Mouse (Mus musculus): ENCODE data around the gene Dct. TPM values are rescaled to one million over a fixed set of nuclear protein-coding genes. Genes with fewer than 3 reads are reported as not detected.
A peak's percentile ranks its signal among the peaks of the same experiment; 100 is the strongest.

Gene Dct
- total RNA-seq (2021) = not detected
- long read RNA-seq, experiment 1 = 0 reads
- long read RNA-seq, experiment 2 = 0 reads

GRCm38 (mm10) chr14:118051975-118052630 is at the start of gene Dct:
Dct (minus strand) TSS chr14:118052244.
- DNase-seq = no peak

DNA sequence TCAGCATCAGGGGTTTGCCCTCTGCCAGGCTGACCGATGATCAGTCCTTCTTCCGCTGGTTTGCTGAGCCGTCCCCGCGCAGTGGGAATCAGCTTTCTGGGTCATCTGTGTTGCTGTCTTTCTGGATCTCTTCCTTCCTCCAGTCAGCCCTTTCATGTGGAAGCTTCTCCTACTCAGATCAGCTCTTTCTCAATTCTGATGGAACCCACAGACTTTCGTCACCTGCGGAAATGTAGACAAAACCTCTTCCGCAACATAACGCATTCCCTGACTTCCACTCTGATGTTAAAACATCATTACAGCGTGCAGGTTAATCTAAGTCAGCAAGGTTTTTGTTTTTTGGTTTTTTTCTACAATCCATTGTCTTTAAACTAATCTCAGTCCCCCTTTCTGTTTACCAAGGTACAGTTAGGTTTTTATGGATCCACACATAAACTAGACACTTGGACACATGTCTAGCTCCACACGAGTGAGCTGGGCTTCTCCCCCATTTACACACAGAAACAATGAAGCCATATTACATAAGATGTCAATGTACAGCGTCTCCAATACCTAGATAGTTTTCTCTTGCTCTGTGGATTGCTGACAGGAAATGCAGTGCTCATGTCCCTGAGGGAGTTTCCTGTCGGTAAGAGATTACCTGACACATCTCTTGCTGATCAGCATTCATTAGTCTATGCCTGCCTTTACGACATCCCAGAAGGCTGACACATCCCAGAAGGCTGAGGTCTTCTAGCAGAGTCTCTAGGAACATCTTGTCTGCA is 49.4 kb upstream of the Dct start:
- no peak for DNase-seq

- no peak for DNase-seq
These were observed 46.2 kb upstream of the Dct start for GRCm38 (mm10) chr14:118098265-118098664.

GRCm38 (mm10) chr14:118089806-118090392 is 37.9 kb upstream of the Dct start:
- no peak for DNase-seq

GRCm38 (mm10) chr14:118089215-118089805 is 37.3 kb upstream of the Dct start:
- peak; percentile 96 for DNase-seq

GRCm38 (mm10) chr14:118088437-118089207 is 36.6 kb upstream of the Dct start:
- peak; percentile 29 for DNase-seq

- no peak for DNase-seq
These were observed 34.4 kb upstream of the Dct start for GRCm38 (mm10) chr14:118086271-118087035.

GRCm38 (mm10) chr14:118083851-118084250 is 31.8 kb upstream of the Dct start:
- no peak for DNase-seq

DNA sequence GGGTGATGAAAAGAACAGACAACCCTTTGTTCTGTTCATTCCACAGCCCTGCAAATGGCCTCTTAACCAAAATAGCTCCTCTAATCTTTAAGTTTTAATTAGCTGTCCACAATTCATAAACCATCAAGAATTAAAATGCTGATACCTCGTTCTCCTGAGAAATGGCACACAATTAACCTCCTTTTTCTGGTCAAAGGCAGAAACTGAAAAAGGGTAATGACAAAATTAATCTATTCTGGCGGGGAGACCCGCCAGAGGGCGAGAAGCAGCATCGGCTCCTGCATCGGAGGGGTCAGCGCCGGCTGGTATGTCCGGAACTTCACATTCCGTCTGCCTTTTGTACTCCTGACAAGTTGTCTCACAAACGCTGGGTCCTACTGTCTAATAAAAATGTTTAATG is 28.6 kb upstream of the Dct start:
- no peak for DNase-seq

DNA sequence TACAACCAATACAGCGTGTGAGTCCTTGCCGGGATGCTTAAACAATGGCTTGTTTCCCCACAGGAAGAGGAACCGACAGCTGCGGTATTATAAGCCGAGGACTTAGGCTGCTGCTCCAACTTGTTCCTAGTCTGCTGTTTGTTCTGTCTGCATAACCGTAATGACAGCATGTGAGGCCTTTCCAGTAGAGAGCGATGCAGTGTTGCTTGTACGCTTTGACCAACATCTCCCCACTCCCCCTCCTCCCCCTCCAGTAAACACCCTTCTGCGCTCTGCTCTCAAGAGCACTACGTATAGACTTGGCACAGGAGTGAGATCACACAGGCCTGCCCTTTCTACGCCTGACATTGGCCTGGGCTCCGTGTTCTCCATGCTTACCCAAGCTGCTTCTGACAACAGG is 18.1 kb upstream of the Dct start:
- no peak for DNase-seq

GRCm38 (mm10) chr14:118069439-118070079 is 17.5 kb upstream of the Dct start:
- DNase-seq = no peak

GRCm38 (mm10) chr14:118061766-118062432 is 9.9 kb upstream of the Dct start:
- DNase-seq = no peak

GRCm38 (mm10) chr14:118058581-118058886 is 6.5 kb upstream of the Dct start:
- no peak for DNase-seq

DNA sequence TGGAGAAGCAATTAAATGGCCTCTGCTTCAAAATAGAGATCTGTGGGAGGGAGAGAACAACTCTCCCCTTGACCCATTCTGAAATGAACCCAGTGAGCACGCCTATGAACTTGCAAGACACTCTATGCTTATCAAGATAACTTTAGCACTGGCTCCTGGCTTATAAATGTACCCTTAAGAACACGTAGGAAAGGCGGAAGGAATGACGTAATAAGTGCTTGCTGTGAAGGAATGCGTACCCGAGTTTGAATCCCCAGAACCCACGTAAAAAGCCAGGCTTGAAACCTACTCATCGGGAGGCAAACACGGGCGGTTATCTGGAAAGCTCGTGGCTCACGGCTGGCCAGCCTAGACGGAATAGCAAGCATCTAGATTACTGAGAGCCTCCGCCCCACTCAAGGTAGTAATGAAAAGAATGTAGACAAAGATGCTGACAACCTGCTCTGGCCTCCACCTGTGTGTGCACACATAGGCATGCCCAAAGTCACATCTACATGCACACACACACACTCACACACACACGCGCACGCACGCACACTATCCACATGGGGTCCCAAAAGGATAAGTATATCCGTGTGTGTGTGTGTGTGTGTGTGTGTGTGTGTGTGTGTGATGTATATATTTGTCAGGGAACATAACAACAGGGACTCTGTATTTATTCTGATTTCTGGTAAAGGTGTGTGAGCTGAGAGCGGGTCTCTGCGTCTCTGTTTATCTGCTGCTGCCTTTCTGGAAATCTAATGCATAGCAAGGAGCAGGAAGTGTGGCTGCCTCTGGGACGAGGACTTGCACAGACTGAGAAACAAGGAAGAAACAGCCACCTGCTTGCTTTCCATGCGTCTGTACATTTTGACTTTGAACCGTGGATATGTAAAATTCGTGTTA is 5.9 kb upstream of the Dct start:
- DNase-seq = no peak

- no peak for DNase-seq
These were observed 726 bp upstream of the Dct start for GRCm38 (mm10) chr14:118052770-118053169.

DNA sequence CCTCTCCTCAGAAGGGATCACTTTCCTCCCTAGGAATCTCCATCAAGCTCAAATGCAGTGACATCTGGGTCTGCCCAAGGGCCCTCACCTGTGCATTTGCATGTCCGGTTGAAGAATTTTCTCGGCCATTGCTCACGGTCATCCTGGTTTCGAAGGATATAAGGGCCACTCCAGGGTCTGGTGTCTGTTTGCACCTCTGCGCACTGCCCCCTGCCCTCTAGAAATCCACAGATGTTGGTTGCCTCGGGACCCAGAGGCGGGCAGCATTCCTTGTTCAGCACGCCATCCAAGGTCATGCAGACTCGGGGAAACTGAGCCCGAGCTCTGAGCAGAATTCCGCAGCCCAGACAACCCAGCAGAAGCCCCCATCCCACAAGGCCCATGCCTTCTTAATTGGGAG is 648 bp downstream of the Dct start:
- DNase-seq = no peak

DNA sequence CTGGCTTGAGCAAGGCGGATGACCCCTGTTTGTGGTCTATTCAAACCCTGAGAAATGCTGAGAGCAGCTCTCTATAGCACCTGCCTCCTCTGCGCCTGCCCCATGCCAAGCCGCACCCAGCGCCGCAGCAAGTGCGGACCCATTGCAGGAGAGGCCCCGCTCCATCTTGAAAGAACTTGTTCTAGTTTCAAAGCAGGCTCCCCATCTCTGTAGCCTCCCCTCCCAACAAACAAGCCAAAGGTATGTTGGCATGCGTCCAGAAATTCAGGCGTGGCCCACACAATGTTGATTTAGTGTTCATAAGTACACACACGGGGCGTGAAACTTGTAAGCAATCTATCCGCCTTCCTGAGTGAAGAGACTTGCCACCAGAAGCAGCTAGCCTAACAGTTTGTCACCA is 1.1 kb downstream of the Dct start:
- DNase-seq = no peak

- DNase-seq = no peak
These were observed 1.6 kb downstream of the Dct start for GRCm38 (mm10) chr14:118050431-118050830.

- no peak for DNase-seq
These were observed 2.3 kb downstream of the Dct start for GRCm38 (mm10) chr14:118049648-118050238.
